Mouse (Mus musculus) adrenal gland, adult 18-20 months (tissue): ENCODE measurements at regions not wholly inside any gene's neighbourhood (a gene's known extent, or its start where the extent isn't known, plus 50 kb on each side); places are given as distances from the start of the nearest gene placed in this dataset.

Experiments
- DNase-seq, 2 experiments: peaks; one replicate each; pipeline ENCODE4 v3.0.0; 2021 to 2022; ENCODE audit warnings: low spot score in 2 of 2

DNA sequence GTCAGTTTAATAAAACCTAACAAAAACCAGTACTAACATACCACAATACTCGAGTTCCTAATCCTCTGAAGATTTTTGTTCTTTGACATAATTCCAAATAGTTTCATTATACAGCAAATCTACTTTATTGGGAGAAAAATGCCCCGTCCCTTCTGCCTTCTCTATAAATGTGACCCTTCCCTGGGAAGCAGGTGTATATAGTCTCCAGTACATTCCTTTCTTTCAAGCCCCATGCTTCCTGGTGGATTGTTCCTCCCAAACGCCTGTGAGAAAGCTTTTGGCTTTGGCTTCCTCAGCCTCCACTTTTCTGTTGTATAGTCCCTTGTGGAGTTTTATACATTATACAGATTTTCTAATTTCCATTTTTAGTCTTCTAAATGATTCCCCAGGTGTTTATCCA lies 1001.8 kb upstream of the Tenm3 start:
- no peak for DNase-seq

- DNase-seq = no peak
These were observed 988.2 kb upstream of the Tenm3 start for GRCm38 (mm10) chr8:49831970-49832369.

DNA sequence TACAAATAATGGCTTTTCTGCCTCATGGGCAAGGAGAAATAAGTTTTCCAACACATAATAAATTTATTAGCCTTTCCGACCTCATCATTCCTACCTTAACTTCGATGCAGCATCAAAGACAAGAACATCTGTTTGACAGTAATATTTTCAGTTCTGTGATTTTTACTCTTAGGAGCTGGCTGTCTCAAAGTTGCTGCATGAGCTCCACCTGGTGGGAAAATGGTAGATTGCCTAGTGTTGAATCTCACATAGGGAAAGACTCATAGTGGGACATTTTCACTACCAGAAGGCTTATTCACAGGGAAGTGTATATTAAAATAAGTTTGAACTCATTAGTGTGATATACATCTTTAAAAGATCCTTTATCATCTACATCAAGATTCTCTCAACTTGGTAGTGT lies 985.6 kb upstream of the Tenm3 start:
- peak; percentile 20 for DNase-seq

DNA sequence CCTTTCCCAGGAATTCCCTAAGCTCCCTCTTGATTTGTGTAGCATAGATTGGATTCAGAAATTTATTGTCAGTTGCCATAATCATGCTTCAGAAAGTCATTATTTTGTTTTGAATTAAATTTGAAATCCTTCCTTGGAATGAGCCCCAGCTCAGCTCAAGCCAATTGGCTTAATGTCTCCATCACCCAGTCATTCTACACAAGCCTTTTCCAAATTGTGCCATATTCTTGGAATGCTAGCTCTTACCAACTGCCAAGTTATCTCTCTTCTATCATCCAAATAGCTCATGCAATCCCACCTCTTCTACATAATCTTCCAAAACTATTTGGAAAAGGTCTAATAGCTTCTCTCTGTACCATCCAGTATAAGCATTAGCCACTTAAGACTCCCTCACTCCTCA lies 982.5 kb upstream of the Tenm3 start:
- no peak for DNase-seq

DNA sequence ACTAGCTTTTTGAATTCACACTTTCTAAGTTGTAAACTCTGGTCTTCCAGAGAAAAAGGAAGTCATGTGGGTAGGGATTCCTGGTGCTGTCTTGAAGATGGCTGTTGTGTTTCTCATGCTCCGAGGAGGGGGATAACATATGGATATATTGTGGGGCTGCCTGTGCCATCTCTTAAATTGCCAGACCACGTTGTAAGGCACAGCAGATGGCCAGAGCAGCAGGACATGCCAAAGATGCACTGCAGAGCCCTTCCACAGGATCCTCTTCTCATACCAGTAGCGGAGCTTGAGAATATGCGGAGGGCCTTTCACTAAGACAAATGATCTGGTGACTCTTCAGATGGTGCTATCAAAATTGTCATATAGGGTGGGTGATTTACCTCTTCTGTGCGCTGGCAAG lies 981.2 kb upstream of the Tenm3 start:
- DNase-seq = no peak

GRCm38 (mm10) chr8:49822791-49823190 lies 979.0 kb upstream of the Tenm3 start:
- DNase-seq = no peak

GRCm38 (mm10) chr8:49799236-49799635 lies 955.5 kb upstream of the Tenm3 start:
- no peak for DNase-seq

GRCm38 (mm10) chr8:49796741-49797140 lies 953.0 kb upstream of the Tenm3 start:
- DNase-seq = no peak

DNA sequence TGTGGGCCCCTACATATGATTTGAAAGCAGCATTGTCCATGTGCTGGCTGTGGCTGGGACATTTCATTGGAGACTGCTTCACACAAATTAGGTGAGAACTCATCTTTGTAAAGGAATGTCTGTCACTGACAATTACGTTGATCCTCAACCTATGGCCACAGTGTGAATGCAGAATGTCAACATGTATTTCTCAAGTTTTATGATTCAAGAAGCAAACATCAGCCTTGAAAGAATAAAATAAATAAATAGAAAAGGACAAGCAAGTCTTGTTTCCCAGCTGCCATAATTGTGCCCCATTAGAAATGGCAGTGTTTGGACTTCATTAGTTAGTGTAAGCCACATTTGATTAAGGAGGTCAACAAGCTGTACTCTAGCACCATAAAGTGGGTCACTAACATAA lies 950.7 kb upstream of the Tenm3 start:
- no peak for DNase-seq

DNA sequence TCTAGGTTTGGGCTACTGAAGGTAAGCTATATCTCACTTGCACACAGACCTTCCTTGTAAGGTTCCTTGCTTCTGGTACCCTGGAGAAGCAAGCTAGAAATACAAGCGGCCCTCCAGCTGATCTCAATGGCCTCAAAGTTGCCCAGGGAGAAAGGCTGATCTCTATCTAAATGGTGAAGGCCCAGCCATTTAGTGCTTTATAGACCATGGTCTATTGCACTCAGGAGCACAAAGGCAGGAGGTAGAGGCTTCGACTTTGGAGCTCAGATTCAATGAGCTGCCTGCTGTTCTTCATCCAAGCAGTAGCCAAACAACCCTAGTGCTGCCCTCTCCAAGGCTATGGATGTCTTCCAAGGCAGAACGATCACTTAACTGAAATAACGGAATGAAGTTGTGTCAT lies 926.1 kb upstream of the Tenm3 start:
- no peak for DNase-seq

DNA sequence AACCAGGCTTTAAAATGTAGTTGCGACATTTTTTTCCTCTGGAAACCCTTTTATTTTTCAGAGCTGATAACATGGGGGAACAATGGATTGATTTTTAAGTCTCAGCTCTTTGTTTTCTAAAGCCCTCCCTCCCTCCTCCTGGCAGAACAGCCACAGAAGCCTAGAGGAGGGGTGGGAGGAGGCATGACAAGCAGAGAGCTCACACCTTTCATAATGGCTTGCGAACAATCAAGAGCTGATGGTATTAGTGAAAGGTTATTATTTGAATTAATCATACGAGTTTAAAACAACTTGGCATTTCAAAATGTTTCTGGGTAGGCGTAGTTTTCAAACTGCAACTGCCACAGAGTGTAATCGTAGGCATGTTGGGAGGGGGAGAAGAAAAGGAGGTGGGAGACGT lies 894.3 kb upstream of the Tenm3 start:
- DNase-seq = no peak

DNA sequence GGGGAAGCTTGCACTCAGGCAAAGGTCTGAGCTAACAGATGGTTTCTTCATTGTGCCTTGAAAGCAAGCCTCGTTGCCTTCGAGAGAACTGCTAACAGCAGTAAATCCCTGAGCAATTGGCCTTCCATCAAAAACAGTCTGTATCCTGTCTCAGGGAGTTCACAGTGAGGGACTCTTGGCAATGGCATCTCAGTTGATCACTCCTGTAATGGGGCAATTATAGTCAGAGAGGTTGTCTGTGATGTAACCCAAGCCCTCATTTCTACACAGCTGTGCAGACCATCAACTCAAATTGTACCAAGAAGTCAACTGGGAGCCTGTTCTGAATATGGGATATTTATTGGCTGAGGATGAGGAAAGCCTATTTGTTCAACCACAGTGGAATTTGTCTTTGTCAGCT lies 885.4 kb upstream of the Tenm3 start:
- no peak for DNase-seq

- no peak for DNase-seq
These were observed 868.6 kb upstream of the Tenm3 start for GRCm38 (mm10) chr8:49712371-49712770.

- no peak for DNase-seq
These were observed 865.0 kb upstream of the Tenm3 start for GRCm38 (mm10) chr8:49708701-49709100.

DNA sequence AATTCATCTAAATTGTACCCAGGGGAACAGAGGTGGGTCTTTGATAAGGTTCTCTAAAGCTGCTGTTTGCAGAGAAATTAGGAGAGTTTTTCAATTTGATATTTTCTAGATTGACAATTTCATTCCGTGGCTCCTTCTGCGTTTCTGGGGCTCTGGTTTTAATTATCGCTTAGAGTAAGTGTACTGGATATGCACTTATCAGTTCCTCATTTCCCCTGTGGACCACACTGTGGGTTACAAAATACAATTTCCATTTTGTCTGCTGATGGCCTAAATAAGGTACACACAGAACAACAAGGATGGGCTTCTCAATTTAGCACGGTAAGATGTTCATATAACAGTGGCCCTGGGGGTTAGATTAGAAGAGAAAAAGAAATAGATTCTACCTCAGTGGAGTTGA lies 855.3 kb upstream of the Tenm3 start:
- no peak for DNase-seq

DNA sequence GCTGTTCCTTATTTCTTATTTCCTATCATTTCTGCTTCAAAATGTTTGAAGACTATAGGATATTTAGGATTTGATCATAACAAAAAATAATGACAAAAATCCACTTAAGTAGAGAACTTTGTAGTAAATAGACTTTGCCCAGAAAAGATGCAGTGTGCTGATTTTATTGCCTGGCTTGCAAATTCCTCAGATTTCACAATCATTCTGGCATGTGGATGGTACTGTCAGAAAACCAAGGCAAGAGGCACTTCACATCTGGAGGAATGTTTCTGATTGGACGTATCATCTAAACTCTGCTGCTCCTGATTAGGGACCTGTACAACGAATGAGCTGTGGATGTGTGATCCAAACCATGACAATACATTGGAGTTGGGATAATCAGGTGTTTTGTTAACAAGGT lies 853.0 kb upstream of the Tenm3 start:
- DNase-seq = no peak
